Mouse (Mus musculus) frontal cortex, postnatal 10 days (tissue): ENCODE measurements around the gene Rnf43.

Experiments used
- DNase-seq, 2 experiments: peaks; one replicate each; pipeline ENCODE4 v3.0.0; 2022; ENCODE audit warnings: low spot score in 2 of 2, mixed read lengths in 1 of 2

Rnf43 gene

GRCm38 (mm10) chr11:87662407-87662806 is at the start of gene Rnf43:
Gene Rnf43 (plus strand): TSS chr11:87662722.
- DNase-seq: peak; percentile 48 to 74

GRCm38 (mm10) chr11:87613972-87614371 is 48.5 kb upstream of the Rnf43 start:
- no peak for DNase-seq

GRCm38 (mm10) chr11:87615551-87615950 is 47.0 kb upstream of the Rnf43 start:
- DNase-seq: no peak

GRCm38 (mm10) chr11:87615952-87616351 is 46.6 kb upstream of the Rnf43 start:
- no peak for DNase-seq

- no peak for DNase-seq
These were observed 45.6 kb upstream of the Rnf43 start, which contains the start of gene Hsf5 for GRCm38 (mm10) chr11:87616790-87617474. Gene Hsf5 (plus strand): TSS chr11:87617164.

GRCm38 (mm10) chr11:87617606-87618005 is 44.9 kb upstream of the Rnf43 start:
- DNase-seq: no peak

- DNase-seq: no peak
These were observed 39.4 kb upstream of the Rnf43 start for GRCm38 (mm10) chr11:87623160-87623559.

GRCm38 (mm10) chr11:87629859-87630258 is 32.7 kb upstream of the Rnf43 start:
- no peak for DNase-seq

GRCm38 (mm10) chr11:87638793-87639192 is 23.7 kb upstream of the Rnf43 start:
- DNase-seq: no peak

GRCm38 (mm10) chr11:87639206-87639605 is 23.3 kb upstream of the Rnf43 start:
- peak in 1 of 2 experiments; percentile 22 for DNase-seq

- no peak for DNase-seq
These were observed 19.7 kb upstream of the Rnf43 start for GRCm38 (mm10) chr11:87642865-87643264.

GRCm38 (mm10) chr11:87654693-87655092 is 7.8 kb upstream of the Rnf43 start:
- DNase-seq: no peak

- no peak for DNase-seq
These were observed 3.3 kb upstream of the Rnf43 start for GRCm38 (mm10) chr11:87659216-87659615.

GRCm38 (mm10) chr11:87662822-87663221 is 300 bp downstream of the Rnf43 start:
- no peak for DNase-seq

- DNase-seq: no peak
These were observed 1.4 kb downstream of the Rnf43 start for GRCm38 (mm10) chr11:87663948-87664347.

GRCm38 (mm10) chr11:87664521-87664920 is 2.0 kb downstream of the Rnf43 start:
- no peak for DNase-seq

- DNase-seq: no peak
These were observed 2.7 kb downstream of the Rnf43 start for GRCm38 (mm10) chr11:87665224-87665623.

GRCm38 (mm10) chr11:87665658-87666057 is 3.1 kb downstream of the Rnf43 start:
- DNase-seq: no peak

- DNase-seq: no peak
These were observed 3.9 kb downstream of the Rnf43 start for GRCm38 (mm10) chr11:87666256-87667035.

- DNase-seq: no peak
These were observed 4.9 kb downstream of the Rnf43 start for GRCm38 (mm10) chr11:87667107-87668090.

- no peak for DNase-seq
These were observed 10.8 kb downstream of the Rnf43 start for GRCm38 (mm10) chr11:87673282-87673681.

GRCm38 (mm10) chr11:87675606-87676005 is 13.1 kb downstream of the Rnf43 start:
- no peak for DNase-seq
